Mouse (Mus musculus): ENCODE measurements around the gene Col23a1. TPM values are rescaled to one million over a fixed set of nuclear protein-coding genes. Genes with fewer than 3 reads are reported as not detected.

Gene Col23a1
- polyA plus RNA-seq, 1 experiment from 2014 or later = 29.3 TPM

- Histone ChIP-seq H3K9ac (no peak overlapping the region), H3K4me1 (peaks cover 32% of the 10 kb centered on the region), H3K27ac (no peak overlapping the region), H3K9me3 (no peaks in the 10 kb centered on the region), H3K4me3 (no peak overlapping the region), H3K36me3 (no peaks in the 10 kb centered on the region), H3K27me3 (no peaks in the 10 kb centered on the region), H3K4me2 (replicated peaks) (no peak overlapping the region)
- ATAC-seq (ENCODE audit: insufficient number of reproducible peaks, insufficient read depth, low FRiP score, low TSS enrichment) = no peak
- WGBS = 74% methylated on average over 7 of the region's 7 CpGs
Measured at GRCm38 (mm10) chr11:51414520-51414919, 124.8 kb downstream of the Col23a1 start.

- H3K9me3 ChIP-seq = no peaks in the 10 kb centered on the region
- H3K4me2 ChIP-seq (replicated peaks) = no peak overlapping the region
- no peak for ATAC-seq (ENCODE audit: insufficient number of reproducible peaks, insufficient read depth, low FRiP score, low TSS enrichment)
- H3K4me3 ChIP-seq = no peak overlapping the region
- no peaks in the 10 kb centered on the region for H3K36me3 ChIP-seq
- no peak overlapping the region for H3K9ac ChIP-seq
- no peak overlapping the region for H3K27ac ChIP-seq
- WGBS = 82% methylated on average over 7 of the region's 7 CpGs
- H3K4me1 ChIP-seq = peaks cover 33% of the 10 kb centered on the region
- H3K27me3 ChIP-seq = no peaks in the 10 kb centered on the region
Measured at GRCm38 (mm10) chr11:51415049-51415688, 125.4 kb downstream of the Col23a1 start.

- peak overlapping the region; percentile 12; the same call in 1 of the 2 replicates for H3K27ac ChIP-seq
- ATAC-seq (ENCODE audit: insufficient number of reproducible peaks, insufficient read depth, low FRiP score, low TSS enrichment) = no peak
- H3K4me1 ChIP-seq = peaks cover 36% of the 10 kb centered on the region
- 19% methylated on average over 3 of the region's 3 CpGs for WGBS
- H3K9me3 ChIP-seq = no peaks in the 10 kb centered on the region
- H3K9ac ChIP-seq = 0 out of 2 replicates have a peak overlapping the region, but pooled peaks have one; percentile 2
- H3K4me3 ChIP-seq = no peak overlapping the region
- no peak overlapping the region for H3K4me2 ChIP-seq (replicated peaks)
- H3K36me3 ChIP-seq = no peaks in the 10 kb centered on the region
- H3K27me3 ChIP-seq = no peaks in the 10 kb centered on the region
Measured at GRCm38 (mm10) chr11:51418807-51419206, 129.1 kb downstream of the Col23a1 start.

- 93% methylated on average over 2 of the region's 2 CpGs for WGBS
- Histone ChIP-seq H3K4me1 (peaks cover 39% of the 10 kb centered on the region), H3K4me3 (no peak overlapping the region), H3K9me3 (no peaks in the 10 kb centered on the region), H3K27ac (no peak overlapping the region), H3K9ac (no peak overlapping the region), H3K27me3 (no peaks in the 10 kb centered on the region), H3K4me2 (replicated peaks) (no peak overlapping the region), H3K36me3 (no peaks in the 10 kb centered on the region)
- no peak for ATAC-seq (ENCODE audit: insufficient number of reproducible peaks, insufficient read depth, low FRiP score, low TSS enrichment)
Measured at GRCm38 (mm10) chr11:51421878-51422277, 132.2 kb downstream of the Col23a1 start.

- no peaks in the 10 kb centered on the region for H3K9me3 ChIP-seq
- no peak for ATAC-seq (ENCODE audit: insufficient number of reproducible peaks, insufficient read depth, low FRiP score, low TSS enrichment)
- H3K4me3 ChIP-seq = no peak overlapping the region
- H3K36me3 ChIP-seq = no peaks in the 10 kb centered on the region
- no peaks in the 10 kb centered on the region for H3K27me3 ChIP-seq
- peaks cover 39% of the 10 kb centered on the region for H3K4me1 ChIP-seq
- no peak overlapping the region for H3K4me2 ChIP-seq (replicated peaks)
- 54% methylated on average over 14 of the region's 14 CpGs for WGBS
- H3K9ac ChIP-seq = no peak overlapping the region
- no peak overlapping the region for H3K27ac ChIP-seq
Measured at GRCm38 (mm10) chr11:51422713-51423112, 133.0 kb downstream of the Col23a1 start.

- Histone ChIP-seq H3K9ac (no peak overlapping the region), H3K36me3 (no peaks in the 10 kb centered on the region), H3K27me3 (no peaks in the 10 kb centered on the region), H3K4me2 (replicated peaks) (no peak overlapping the region), H3K4me3 (no peak overlapping the region), H3K4me1 (peaks cover 35% of the 10 kb centered on the region), H3K27ac (no peak overlapping the region), H3K9me3 (no peaks in the 10 kb centered on the region)
- ATAC-seq (ENCODE audit: insufficient number of reproducible peaks, insufficient read depth, low FRiP score, low TSS enrichment) = no peak
- 89% methylated on average over 3 of the region's 3 CpGs for WGBS
Measured at GRCm38 (mm10) chr11:51426155-51426554, 136.4 kb downstream of the Col23a1 start.

- Histone ChIP-seq H3K9me3 (no peaks in the 10 kb centered on the region), H3K36me3 (no peaks in the 10 kb centered on the region), H3K27me3 (no peaks in the 10 kb centered on the region), H3K27ac (no peak overlapping the region), H3K9ac (no peak overlapping the region), H3K4me1 (peaks cover 45% of the 10 kb centered on the region), H3K4me2 (replicated peaks) (no peak overlapping the region), H3K4me3 (no peak overlapping the region)
- 51% methylated on average over 16 of the region's 16 CpGs for WGBS
- ATAC-seq (ENCODE audit: insufficient number of reproducible peaks, insufficient read depth, low FRiP score, low TSS enrichment) = no peak
Measured at GRCm38 (mm10) chr11:51429428-51430179, 139.9 kb downstream of the Col23a1 start.

GRCm38 (mm10) chr11:51430180-51430578 is 140.5 kb downstream of the Col23a1 start:
- Histone ChIP-seq H3K27me3 (no peaks in the 10 kb centered on the region), H3K36me3 (no peaks in the 10 kb centered on the region), H3K27ac (no peak overlapping the region), H3K4me2 (replicated peaks) (no peak overlapping the region), H3K4me3 (no peak overlapping the region), H3K9me3 (no peaks in the 10 kb centered on the region), H3K4me1 (peaks cover 40% of the 10 kb centered on the region), H3K9ac (no peak overlapping the region)
- WGBS = 66% methylated on average over 8 of the region's 8 CpGs
- ATAC-seq (ENCODE audit: insufficient number of reproducible peaks, insufficient read depth, low FRiP score, low TSS enrichment) = no peak

GRCm38 (mm10) chr11:51431287-51431686 is 141.6 kb downstream of the Col23a1 start:
- Histone ChIP-seq H3K36me3 (no peaks in the 10 kb centered on the region), H3K9me3 (0 out of 2 replicates have a peak, but pooled peaks cover 3% of the 10 kb centered on the region), H3K27me3 (no peaks in the 10 kb centered on the region), H3K9ac (no peak overlapping the region), H3K4me1 (peaks cover 30% of the 10 kb centered on the region; the same call in 1 of the 2 replicates), H3K4me3 (no peak overlapping the region), H3K27ac (no peak overlapping the region), H3K4me2 (replicated peaks) (no peak overlapping the region)
- ATAC-seq (ENCODE audit: insufficient number of reproducible peaks, insufficient read depth, low FRiP score, low TSS enrichment) = no peak
- 84% methylated on average over 3 of the region's 3 CpGs for WGBS

- WGBS = 64% methylated on average over 8 of the region's 8 CpGs
- ATAC-seq (ENCODE audit: insufficient number of reproducible peaks, insufficient read depth, low FRiP score, low TSS enrichment) = no peak
- no peak overlapping the region for H3K27ac ChIP-seq
Measured at GRCm38 (mm10) chr11:51431968-51432367, 142.2 kb downstream of the Col23a1 start.

GRCm38 (mm10) chr11:51442006-51442405 is 152.3 kb downstream of the Col23a1 start:
- Histone ChIP-seq H3K4me2 (replicated peaks) (no peak overlapping the region), H3K9me3 (peaks cover 5% of the 10 kb centered on the region), H3K4me1 (peaks cover 6% of the 10 kb centered on the region), H3K9ac (no peak overlapping the region), H3K36me3 (no peaks in the 10 kb centered on the region; the same call in 1 of the 2 replicates), H3K4me3 (no peak overlapping the region), H3K27ac (no peak overlapping the region), H3K27me3 (no peaks in the 10 kb centered on the region)
- ATAC-seq (ENCODE audit: insufficient number of reproducible peaks, insufficient read depth, low FRiP score, low TSS enrichment) = no peak
- 96% methylated on average over 7 of the region's 7 CpGs for WGBS

More at GRCm38 (mm10) chr11:51431968-51432367, 142.2 kb downstream of the Col23a1 start:
- H3K4me1 ChIP-seq = peaks cover 30% of the 10 kb centered on the region; the same call in 1 of the 2 replicates
- no peak overlapping the region for H3K4me3 ChIP-seq
- H3K9ac ChIP-seq = no peak overlapping the region
- no peaks in the 10 kb centered on the region for H3K27me3 ChIP-seq
- H3K4me2 ChIP-seq (replicated peaks) = no peak overlapping the region
- H3K36me3 ChIP-seq = no peaks in the 10 kb centered on the region; the same call in 1 of the 2 replicates
- peaks cover 10% of the 10 kb centered on the region; the same call in 1 of the 2 replicates for H3K9me3 ChIP-seq

- Histone ChIP-seq H3K4me1 (peaks cover 11% of the 10 kb centered on the region), H3K27me3 (no peaks in the 10 kb centered on the region), H3K36me3 (no peaks in the 10 kb centered on the region), H3K27ac (no peak overlapping the region), H3K4me2 (replicated peaks) (no peak overlapping the region), H3K9ac (no peak overlapping the region), H3K9me3 (no peaks in the 10 kb centered on the region), H3K4me3 (no peak overlapping the region)
- no peak for ATAC-seq (ENCODE audit: insufficient number of reproducible peaks, insufficient read depth, low FRiP score, low TSS enrichment)
- WGBS = 74% methylated on average over 8 of the region's 8 CpGs
Measured at GRCm38 (mm10) chr11:51442599-51442998, 152.9 kb downstream of the Col23a1 start.

All from embryonic facial prominence, embryonic 12.5 days (tissue).